Mouse (Mus musculus): ENCODE results near the gene Il11ra1. TPM values are rescaled to one million over a fixed set of nuclear protein-coding genes. Genes with fewer than 3 reads are reported as not detected.
"Not testable (repeated sequence)": the region's sequence is repeated elsewhere in the genome, so short reads cannot be mapped to it uniquely, and the experiment has no call there.

The Il11ra1 gene
- 10 to 100 TPM; 35.8 to 43.8 TPM for total RNA-seq (2021)

DNA sequence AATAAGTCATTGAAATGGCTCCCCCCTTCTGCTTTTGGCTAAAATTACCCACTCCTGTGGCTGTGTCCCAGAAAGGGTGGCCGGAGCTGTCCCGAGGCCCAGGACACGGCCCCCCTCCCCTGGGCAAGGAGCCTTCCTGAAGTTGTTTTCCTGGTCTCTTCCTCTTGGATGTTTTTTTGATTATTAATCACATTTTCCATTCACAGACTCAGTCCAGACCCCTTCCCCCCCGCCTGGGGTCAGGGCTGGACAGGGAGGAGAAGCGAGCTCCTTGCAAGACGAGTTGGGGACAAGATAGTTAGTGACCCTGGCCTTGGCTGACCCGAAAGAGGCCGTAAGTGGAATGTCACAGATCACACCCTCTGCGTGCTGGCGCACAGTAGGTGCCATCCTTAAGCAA lies at the start of gene Il11ra1:
Gene Il11ra1, plus strand, starts transcription at position 207 of the 400 bp plus-strand sequence.
- intact Hi-C loops (cut with DNase I); DNase-seq (ENCODE audit: low spot score in 2 of 2): not testable (repeated sequence)

DNA sequence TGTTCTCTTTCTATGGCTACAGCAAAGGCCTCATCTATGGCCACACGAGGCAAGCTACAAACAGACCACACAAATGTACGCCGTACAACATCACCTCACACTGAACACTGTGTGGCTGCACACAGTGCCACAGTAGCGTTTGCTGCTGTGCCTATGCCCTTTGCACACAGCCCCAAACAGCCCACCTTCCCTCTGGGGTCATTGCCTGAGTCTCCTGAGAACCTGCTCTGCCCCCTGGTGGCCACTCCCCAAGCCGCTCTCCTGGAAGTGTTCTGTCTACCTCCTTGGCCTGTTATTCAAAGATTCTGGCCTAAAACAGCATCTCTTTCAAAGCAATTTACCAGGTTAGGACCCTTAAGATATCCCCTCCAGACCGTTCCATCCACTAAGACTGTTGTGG lies 46.5 kb upstream of the Il11ra1 start:
- intact Hi-C loops (cut with DNase I), result loop anchor here (2.0 to 5.0 kb wide), 2 partner anchors 101 to 184 kb away; no protein-coding TSS in a partner anchor

GRCm38 (mm10) chr4:41653730-41654129 lies 46.1 kb upstream of the Il11ra1 start:
- intact Hi-C loops (cut with DNase I), result loop anchor here (2.0 to 5.0 kb wide), 2 partner anchors 101 to 185 kb away; no protein-coding TSS in a partner anchor
- no peak for DNase-seq (ENCODE audit: low spot score in 2 of 2)

More for the DNA sequence above, 46.5 kb upstream of the Il11ra1 start:
- peak; percentile 66 to 74 for DNase-seq (ENCODE audit: low spot score in 2 of 2)

DNA sequence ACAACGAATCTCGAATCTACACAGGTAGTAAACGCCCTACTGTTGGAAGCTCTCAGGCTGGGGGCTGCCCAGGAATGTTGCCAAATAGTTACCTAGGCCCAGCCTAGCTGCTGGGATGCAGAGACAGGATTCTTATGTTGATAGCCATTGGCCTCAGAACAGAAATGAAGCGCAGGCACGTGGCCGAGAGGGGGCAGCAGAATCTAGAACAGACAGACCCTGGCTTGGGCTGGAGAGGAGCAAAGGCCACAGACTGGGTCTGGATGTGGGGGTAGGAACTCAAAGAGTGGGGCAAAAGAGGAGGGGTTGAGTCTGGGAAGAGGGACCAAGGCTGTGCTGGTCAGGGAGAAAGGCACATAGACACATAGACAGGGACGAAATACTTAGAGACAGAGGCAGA lies 45.6 kb upstream of the Il11ra1 start:
- peak; percentile 35 to 38 for DNase-seq (ENCODE audit: low spot score in 2 of 2)
- intact Hi-C loops (cut with DNase I), result loop anchor here (5.0 kb wide), 1 partner anchor 102 kb away; no protein-coding TSS in a partner anchor

DNA sequence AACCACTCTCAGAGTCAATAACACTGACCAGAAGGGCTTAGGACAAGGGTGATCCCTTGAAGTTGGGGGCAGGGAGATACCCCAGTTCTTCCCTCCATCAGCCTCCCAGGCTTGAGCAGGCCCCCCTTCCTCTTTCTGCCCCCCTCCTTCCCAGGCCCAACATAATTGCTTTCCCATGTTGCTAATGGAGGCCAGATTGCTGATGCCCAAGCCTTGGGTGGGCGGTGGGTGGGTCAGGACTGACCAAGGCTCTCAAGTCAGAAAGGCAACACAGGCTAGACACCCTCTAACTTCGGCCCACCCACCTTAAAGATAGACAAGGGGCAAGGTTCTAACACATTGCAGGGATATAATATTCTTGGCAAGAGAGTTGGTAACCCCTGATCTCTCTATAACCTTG lies 44.3 kb upstream of the Il11ra1 start:
- no peak for DNase-seq (ENCODE audit: low spot score in 2 of 2)
- intact Hi-C loops (cut with DNase I), result no loop called here

GRCm38 (mm10) chr4:41658566-41659384 lies 41.0 kb upstream of the Il11ra1 start:
- DNase-seq (ENCODE audit: low spot score in 2 of 2), result no peak
- intact Hi-C loops (cut with DNase I), result no loop called here

GRCm38 (mm10) chr4:41659556-41659955 lies 40.2 kb upstream of the Il11ra1 start:
- intact Hi-C loops (cut with DNase I), result no loop called here
- DNase-seq (ENCODE audit: low spot score in 2 of 2), result no peak

GRCm38 (mm10) chr4:41660851-41661430 lies 38.8 kb upstream of the Il11ra1 start:
- DNase-seq (ENCODE audit: low spot score in 2 of 2), result no peak
- intact Hi-C loops (cut with DNase I), result no loop called here

- DNase-seq (ENCODE audit: low spot score in 2 of 2), result no peak
- intact Hi-C loops (cut with DNase I), result no loop called here
Measured at GRCm38 (mm10) chr4:41662723-41663122, 37.1 kb upstream of the Il11ra1 start.

GRCm38 (mm10) chr4:41663614-41664013 lies 36.2 kb upstream of the Il11ra1 start:
- DNase-seq (ENCODE audit: low spot score in 2 of 2), result no peak
- intact Hi-C loops (cut with DNase I), result no loop called here

DNA sequence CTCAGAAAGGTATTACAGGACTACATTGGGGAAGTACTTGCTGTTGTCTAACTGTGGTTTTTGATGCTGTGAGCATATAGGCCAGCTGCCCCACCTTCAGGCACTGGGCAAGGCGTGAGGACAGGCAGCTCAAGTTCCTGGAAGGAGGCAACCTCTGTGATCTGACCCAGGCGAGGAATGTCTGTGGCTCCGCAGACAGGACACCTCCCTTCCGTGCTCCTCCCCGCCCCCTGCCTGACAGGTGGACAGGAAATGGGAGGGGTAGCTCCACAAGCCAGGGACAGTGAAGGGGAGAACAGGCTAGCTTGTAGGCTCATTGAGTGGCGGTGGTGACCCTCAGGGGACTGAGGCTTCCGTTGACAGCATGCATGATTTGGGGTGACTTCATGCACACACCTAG lies 35.3 kb upstream of the Il11ra1 start:
- DNase-seq (ENCODE audit: low spot score in 2 of 2), result no peak
- intact Hi-C loops (cut with DNase I), result no loop called here

- intact Hi-C loops (cut with DNase I), result no loop called here
- DNase-seq (ENCODE audit: low spot score in 2 of 2), result no peak
Measured at GRCm38 (mm10) chr4:41665009-41665675, 34.6 kb upstream of the Il11ra1 start.

DNA sequence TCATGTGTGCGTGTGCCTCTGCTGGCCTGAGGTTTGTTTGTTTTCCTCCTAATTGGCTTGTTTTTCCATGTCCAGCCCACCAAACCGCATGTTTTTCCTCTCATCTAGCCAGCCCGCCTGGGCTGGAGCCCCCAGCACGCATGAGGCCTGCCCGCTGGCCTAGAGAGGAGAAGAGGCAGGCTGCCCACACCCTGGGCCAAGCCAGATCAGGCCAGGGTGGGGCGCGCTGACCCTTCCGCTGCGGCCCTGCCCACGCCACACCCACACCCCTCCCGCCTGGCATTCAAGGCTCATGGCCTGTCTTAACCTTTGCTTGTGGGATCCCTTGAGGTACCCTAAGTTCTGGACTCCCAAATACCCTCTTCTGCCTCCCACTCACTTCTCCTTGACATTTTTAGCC lies 33.1 kb upstream of the Il11ra1 start:
- no peak for DNase-seq (ENCODE audit: low spot score in 2 of 2)
- intact Hi-C loops (cut with DNase I), result no loop called here

DNA sequence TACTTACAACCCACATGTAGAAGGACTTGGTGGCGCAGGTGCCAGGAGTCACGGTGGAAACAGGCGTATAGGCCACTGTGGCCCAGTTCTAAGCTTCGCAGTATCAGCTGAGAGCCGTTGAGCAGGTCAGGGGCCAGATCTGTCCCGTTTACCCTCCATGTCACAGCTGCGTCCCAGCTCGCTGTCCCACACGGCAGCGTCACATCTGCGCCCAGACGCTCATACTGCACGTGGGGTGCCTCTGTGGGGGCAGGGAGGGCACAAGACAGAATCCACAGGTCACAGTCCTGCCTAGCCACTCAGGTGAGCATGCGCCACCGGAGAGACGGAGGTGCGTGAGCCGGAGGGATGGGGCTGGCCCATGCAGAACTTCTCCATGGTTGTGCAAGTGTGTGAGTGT lies 29.0 kb upstream of the Il11ra1 start:
- intact Hi-C loops (cut with DNase I), result no loop called here
- no peak for DNase-seq (ENCODE audit: low spot score in 2 of 2)

GRCm38 (mm10) chr4:41671500-41671899 lies 28.3 kb upstream of the Il11ra1 start:
- intact Hi-C loops (cut with DNase I), result no loop called here

DNA sequence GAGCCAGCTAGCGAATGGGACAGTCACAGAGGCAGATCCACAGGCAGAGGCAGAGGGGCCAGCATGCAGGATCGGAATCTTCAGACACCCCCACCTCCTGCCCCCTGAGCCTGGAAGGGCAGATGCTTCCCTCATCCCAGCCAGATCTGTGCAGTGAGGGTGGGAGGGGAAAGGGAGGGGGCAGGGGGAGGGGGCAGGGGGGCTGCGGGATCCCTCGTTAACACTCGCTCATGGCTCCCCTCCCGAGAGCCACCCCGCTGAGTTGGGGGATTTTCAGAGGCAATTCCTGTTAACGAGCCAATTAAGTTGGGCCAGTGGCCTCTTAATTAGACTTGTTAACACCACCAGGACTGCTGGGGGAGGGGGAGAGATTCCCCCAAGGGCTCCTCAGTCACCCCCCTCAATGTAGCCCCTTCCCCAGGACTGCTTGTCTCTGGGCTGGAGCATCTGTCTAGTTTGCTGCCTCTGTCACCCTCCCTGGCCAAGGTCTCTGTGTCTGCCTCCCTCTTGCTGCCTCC lies 27.8 kb upstream of the Il11ra1 start:
- intact Hi-C loops (cut with DNase I), result no loop called here
- no peak for DNase-seq (ENCODE audit: low spot score in 2 of 2)

More at GRCm38 (mm10) chr4:41671500-41671899, 28.3 kb upstream of the Il11ra1 start:
- no peak for DNase-seq (ENCODE audit: low spot score in 2 of 2)

- intact Hi-C loops (cut with DNase I), result no loop called here
- DNase-seq (ENCODE audit: low spot score in 2 of 2), result no peak
Measured at GRCm38 (mm10) chr4:41672522-41672963, 27.2 kb upstream of the Il11ra1 start.

DNA sequence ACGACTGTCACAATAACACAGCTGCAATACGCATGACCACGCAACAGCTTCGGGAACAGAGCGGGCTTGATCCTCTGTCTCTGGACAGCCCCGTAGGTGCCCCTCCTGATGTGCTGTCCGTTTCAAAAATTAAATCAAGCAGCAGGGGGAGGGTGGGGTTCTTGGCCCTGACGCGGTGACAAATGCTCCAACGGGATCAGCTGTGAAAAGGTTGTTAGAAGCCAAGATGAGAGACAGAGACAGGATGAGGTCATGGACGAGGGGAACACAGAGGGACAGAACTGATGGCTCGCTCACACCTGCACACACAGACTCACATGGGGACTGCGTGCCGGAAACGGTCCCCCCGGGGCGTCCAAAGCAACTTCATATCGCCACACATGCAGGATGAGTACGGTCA lies 26.6 kb upstream of the Il11ra1 start:
- intact Hi-C loops (cut with DNase I), result no loop called here
- no peak for DNase-seq (ENCODE audit: low spot score in 2 of 2)

GRCm38 (mm10) chr4:41676248-41677005 lies 23.4 kb upstream of the Il11ra1 start:
- intact Hi-C loops (cut with DNase I), result no loop called here
- no peak for DNase-seq (ENCODE audit: low spot score in 2 of 2)

All from left cerebral cortex, postnatal 25 days (tissue).